Mouse (Mus musculus) splenic B cell, adult 2 months (primary cell): ENCODE results near the gene Samd5.

Source experiments
- DNase-seq: peaks from one replicate; pipeline ENCODE4 v3.0.0-alpha.2; 2011; ENCODE audit warnings: low read depth, low spot score
- H3K27me3 ChIP-seq: 2 replicates; pipeline ENCODE4 v1.6.1; 2012; ENCODE audit warnings: mild to moderate bottlenecking, low read length, moderate library complexity, mixed read lengths; ENCODE audit not compliant: control insufficient read depth, poor library complexity, insufficient read depth, severe bottlenecking
- H3K36me3 ChIP-seq: 2 replicates; pipeline ENCODE4 v1.6.1; 2012; ENCODE audit warnings: mild to moderate bottlenecking, low read length, moderate library complexity, mixed read lengths; ENCODE audit not compliant: control insufficient read depth, poor library complexity, insufficient read depth, severe bottlenecking

The Samd5 gene

GRCm38 (mm10) chr10:9621926-9622688 is 52.9 kb downstream of the Samd5 start:
- H3K27me3 ChIP-seq, result no peaks in the 10 kb centered on the region
- DNase-seq, result no peak
- no peaks in the 10 kb centered on the region for H3K36me3 ChIP-seq

- Histone ChIP-seq H3K36me3 (no peaks in the 10 kb centered on the region), H3K27me3 (no peaks in the 10 kb centered on the region)
- no peak for DNase-seq
Observed at GRCm38 (mm10) chr10:9621055-9621454, 54.0 kb downstream of the Samd5 start.

GRCm38 (mm10) chr10:9615009-9615408 is 60.0 kb downstream of the Samd5 start:
- DNase-seq, result no peak
- no peaks in the 10 kb centered on the region for H3K27me3 ChIP-seq
- H3K36me3 ChIP-seq, result no peaks in the 10 kb centered on the region

- Histone ChIP-seq H3K36me3 (no peaks in the 10 kb centered on the region), H3K27me3 (no peaks in the 10 kb centered on the region)
- no peak for DNase-seq
Observed at GRCm38 (mm10) chr10:9608854-9609253, 66.2 kb downstream of the Samd5 start.

GRCm38 (mm10) chr10:9607155-9607554 is 67.9 kb downstream of the Samd5 start:
- no peak for DNase-seq
- Histone ChIP-seq H3K27me3 (no peaks in the 10 kb centered on the region), H3K36me3 (no peaks in the 10 kb centered on the region)

GRCm38 (mm10) chr10:9605635-9606034 is 69.4 kb downstream of the Samd5 start:
- no peak for DNase-seq
- H3K27me3 ChIP-seq, result no peaks in the 10 kb centered on the region
- no peaks in the 10 kb centered on the region for H3K36me3 ChIP-seq

- Histone ChIP-seq H3K27me3 (no peaks in the 10 kb centered on the region), H3K36me3 (no peaks in the 10 kb centered on the region)
- no peak for DNase-seq
Observed at GRCm38 (mm10) chr10:9603290-9603689, 71.7 kb downstream of the Samd5 start.

- no peaks in the 10 kb centered on the region for H3K36me3 ChIP-seq
- no peaks in the 10 kb centered on the region for H3K27me3 ChIP-seq
- DNase-seq, result no peak
Observed at GRCm38 (mm10) chr10:9602845-9603244, 72.2 kb downstream of the Samd5 start.

GRCm38 (mm10) chr10:9602389-9602788 is 72.6 kb downstream of the Samd5 start:
- DNase-seq, result no peak
- Histone ChIP-seq H3K27me3 (no peaks in the 10 kb centered on the region), H3K36me3 (no peaks in the 10 kb centered on the region)

GRCm38 (mm10) chr10:9596228-9596627 is 78.8 kb downstream of the Samd5 start:
- Histone ChIP-seq H3K36me3 (no peaks in the 10 kb centered on the region), H3K27me3 (no peaks in the 10 kb centered on the region)
- DNase-seq, result no peak

GRCm38 (mm10) chr10:9594666-9595065 is 80.3 kb downstream of the Samd5 start:
- Histone ChIP-seq H3K36me3 (no peaks in the 10 kb centered on the region), H3K27me3 (no peaks in the 10 kb centered on the region)
- DNase-seq, result no peak

GRCm38 (mm10) chr10:9590606-9591005 is 84.4 kb downstream of the Samd5 start:
- Histone ChIP-seq H3K27me3 (no peaks in the 10 kb centered on the region), H3K36me3 (no peaks in the 10 kb centered on the region)
- DNase-seq, result no peak

GRCm38 (mm10) chr10:9586328-9586727 is 88.7 kb downstream of the Samd5 start:
- Histone ChIP-seq H3K36me3 (no peaks in the 10 kb centered on the region), H3K27me3 (no peaks in the 10 kb centered on the region)
- no peak for DNase-seq

GRCm38 (mm10) chr10:9579374-9579773 is 95.6 kb downstream of the Samd5 start:
- no peak for DNase-seq
- H3K36me3 ChIP-seq, result no peaks in the 10 kb centered on the region
- no peaks in the 10 kb centered on the region for H3K27me3 ChIP-seq

- Histone ChIP-seq H3K27me3 (no peaks in the 10 kb centered on the region), H3K36me3 (no peaks in the 10 kb centered on the region)
- DNase-seq, result peak; percentile 54
Observed at GRCm38 (mm10) chr10:9575605-9576004, 99.4 kb downstream of the Samd5 start.

- no peaks in the 10 kb centered on the region for H3K27me3 ChIP-seq
- no peaks in the 10 kb centered on the region for H3K36me3 ChIP-seq
- no peak for DNase-seq
Observed at GRCm38 (mm10) chr10:9574135-9574534, 100.9 kb downstream of the Samd5 start.
